Mouse (Mus musculus): ENCODE data around the gene Sept11. TPM values are rescaled to one million over a fixed set of nuclear protein-coding genes. Genes with fewer than 3 reads are reported as not detected.
A peak's percentile ranks its signal among the peaks of the same experiment; 100 is the strongest.

The Sept11 gene
- polyA plus RNA-seq, 1 experiment from 2014 or later = 42.5 TPM

- no peak for DNase-seq (ENCODE audit: low spot score)
- no peak for ATAC-seq (ENCODE audit: low FRiP score, low TSS enrichment)
- H3K9me3 ChIP-seq (ENCODE audit: control insufficient read depth, low read length) = no peaks in the 10 kb centered on the region
- H3K4me1 ChIP-seq (replicated peaks; ENCODE audit: control insufficient read depth, insufficient read depth) = no peaks in the 10 kb centered on the region
- H3K4me3 ChIP-seq (ENCODE audit: low read depth, low read length) = no peak overlapping the region
- no peaks in the 10 kb centered on the region for H3K27me3 ChIP-seq (ENCODE audit: control insufficient read depth, insufficient read depth, low read length)
- H3K4me2 ChIP-seq (replicated peaks; ENCODE audit: low read depth) = no peak overlapping the region
- H3K36me3 ChIP-seq (ENCODE audit: control insufficient read depth, insufficient read depth, low read length) = peaks cover 7% of the 10 kb centered on the region
- no peak overlapping the region for H3K27ac ChIP-seq (replicated peaks)
- WGBS = 93% methylated on average over 5 of the region's 5 CpGs
- TF ChIP-seq EP300 (optimal IDR thresholded peaks at IDR 0.05) (no peak), CTCF (IDR thresholded peaks at IDR 0.05; ENCODE audit: low read depth) (no peak)
- H3K9ac ChIP-seq (ENCODE audit: low read length) = no peak overlapping the region
These were observed 97.2 kb downstream of the Sept11 start for GRCm38 (mm10) chr5:93190428-93190827.

- Histone ChIP-seq H3K9ac (ENCODE audit: low read length) (no peak overlapping the region), H3K36me3 (ENCODE audit: control insufficient read depth, insufficient read depth, low read length) (peaks cover 2% of the 10 kb centered on the region; the same call in 1 of the 2 replicates)
- WGBS = 82% methylated on average over 3 of the region's 3 CpGs
These were observed 105.0 kb downstream of the Sept11 start for GRCm38 (mm10) chr5:93198232-93198631.

GRCm38 (mm10) chr5:93201181-93201580 is 107.9 kb downstream of the Sept11 start:
- ATAC-seq (ENCODE audit: low FRiP score, low TSS enrichment) = no peak
- TF ChIP-seq CTCF (IDR thresholded peaks at IDR 0.05; ENCODE audit: low read depth) (no peak), EP300 (optimal IDR thresholded peaks at IDR 0.05) (no peak)

More at GRCm38 (mm10) chr5:93198232-93198631, 105.0 kb downstream of the Sept11 start:
- no peak overlapping the region for H3K27ac ChIP-seq (replicated peaks)
- H3K27me3 ChIP-seq (ENCODE audit: control insufficient read depth, insufficient read depth, low read length) = no peaks in the 10 kb centered on the region
- no peak overlapping the region for H3K4me3 ChIP-seq (ENCODE audit: low read depth, low read length)
- no peaks in the 10 kb centered on the region for H3K9me3 ChIP-seq (ENCODE audit: control insufficient read depth, low read length)
- ATAC-seq (ENCODE audit: low FRiP score, low TSS enrichment) (no peak), DNase-seq (ENCODE audit: low spot score) (no peak)
- TF ChIP-seq EP300 (optimal IDR thresholded peaks at IDR 0.05) = no peak
- no peak overlapping the region for H3K4me2 ChIP-seq (replicated peaks; ENCODE audit: low read depth)
- H3K4me1 ChIP-seq (replicated peaks; ENCODE audit: control insufficient read depth, insufficient read depth) = no peaks in the 10 kb centered on the region

GRCm38 (mm10) chr5:93205371-93206108 is 112.3 kb downstream of the Sept11 start:
- Histone ChIP-seq H3K4me2 (replicated peaks; ENCODE audit: low read depth) (peak overlapping the region; percentile 67), H3K27ac (replicated peaks) (peak overlapping the region; percentile 89), H3K27me3 (ENCODE audit: control insufficient read depth, insufficient read depth, low read length) (no peaks in the 10 kb centered on the region), H3K9ac (ENCODE audit: low read length) (peak overlapping the region; percentile 86), H3K4me3 (ENCODE audit: low read depth, low read length) (peak overlapping the region; percentile 95), H3K36me3 (ENCODE audit: control insufficient read depth, insufficient read depth, low read length) (peaks cover 2% of the 10 kb centered on the region; the same call in 1 of the 2 replicates), H3K4me1 (replicated peaks; ENCODE audit: control insufficient read depth, insufficient read depth) (no peaks in the 10 kb centered on the region), H3K9me3 (ENCODE audit: control insufficient read depth, low read length) (no peaks in the 10 kb centered on the region)
- peak; percentile 56 for DNase-seq (ENCODE audit: low spot score)
- ATAC-seq (ENCODE audit: low FRiP score, low TSS enrichment) = peak; percentile 64
- under 1% methylated on average over 56 of the region's 63 CpGs for WGBS
- no peak for TF ChIP-seq CTCF (IDR thresholded peaks at IDR 0.05; ENCODE audit: low read depth)
- TF ChIP-seq EP300 (optimal IDR thresholded peaks at IDR 0.05) = no peak

More at GRCm38 (mm10) chr5:93201181-93201580, 107.9 kb downstream of the Sept11 start:
- Histone ChIP-seq H3K4me2 (replicated peaks; ENCODE audit: low read depth) (no peak overlapping the region), H3K27me3 (ENCODE audit: control insufficient read depth, insufficient read depth, low read length) (no peaks in the 10 kb centered on the region), H3K4me3 (ENCODE audit: low read depth, low read length) (no peak overlapping the region), H3K4me1 (replicated peaks; ENCODE audit: control insufficient read depth, insufficient read depth) (no peaks in the 10 kb centered on the region), H3K27ac (replicated peaks) (no peak overlapping the region), H3K36me3 (ENCODE audit: control insufficient read depth, insufficient read depth, low read length) (peaks cover 2% of the 10 kb centered on the region; the same call in 1 of the 2 replicates), H3K9ac (ENCODE audit: low read length) (no peak overlapping the region), H3K9me3 (ENCODE audit: control insufficient read depth, low read length) (no peaks in the 10 kb centered on the region)
- no peak for DNase-seq (ENCODE audit: low spot score)
- WGBS = 71% methylated on average over 1 of the region's 1 CpGs

GRCm38 (mm10) chr5:93206109-93207005 is 113.1 kb downstream of the Sept11 start, which contains the start of the genes Ccni and 2010109A12Rik:
Ccni (minus strand) TSS chr5:93206495.
2010109A12Rik (plus strand) TSS chr5:93206518.
- Histone ChIP-seq H3K27ac (replicated peaks) (peak within 1 kb of the TSS; percentile 89), H3K9ac (ENCODE audit: low read length) (peak within 1 kb of the TSS; percentile 86), H3K4me1 (replicated peaks; ENCODE audit: control insufficient read depth, insufficient read depth) (no peaks in the 10 kb centered on the region), H3K9me3 (ENCODE audit: control insufficient read depth, low read length) (no peaks in the 10 kb centered on the region), H3K36me3 (ENCODE audit: control insufficient read depth, insufficient read depth, low read length) (no peaks in the 10 kb centered on the region), H3K4me3 (ENCODE audit: low read depth, low read length) (peak within 1 kb of the TSS; percentile 95), H3K4me2 (replicated peaks; ENCODE audit: low read depth) (peak within 1 kb of the TSS; percentile 67), H3K27me3 (ENCODE audit: control insufficient read depth, insufficient read depth, low read length) (no peaks in the 10 kb centered on the region)
- peak; percentile 97 for ATAC-seq (ENCODE audit: low FRiP score, low TSS enrichment)
- WGBS = under 1% methylated on average over 73 of the region's 79 CpGs
- peak; percentile 94 for DNase-seq (ENCODE audit: low spot score)
- TF ChIP-seq EP300 (optimal IDR thresholded peaks at IDR 0.05) (peak; percentile 83), CTCF (IDR thresholded peaks at IDR 0.05; ENCODE audit: low read depth) (no peak)

Measured in stomach, postnatal 0 days (tissue).